Mouse (Mus musculus) gastrocnemius, postnatal 25 days (tissue): Measurements from ENCODE around the gene Tepsin. TPM values are rescaled to one million over a fixed set of nuclear protein-coding genes. Genes with fewer than 3 reads are reported as not detected.

ENCODE experiments used
- DNase-seq: peaks from one replicate; pipeline ENCODE4 v3.0.0; 2022
- long read RNA-seq, 2 experiments: library from polyadenylated mRNA; stranded (forward); transcript quantifications; one replicate each; pipeline ENCODE4 v2.0.0; 2021
- total RNA-seq, 2 experiments: library from RNA; stranded (reverse); gene quantifications; 1 replicate in 1 of 2; 2 replicates in 1 of 2; pipeline ENCODE4 v1.2.3; 2021

Gene Tepsin
- 1 to 10 TPM; 5.2 to 5.5 TPM for total RNA-seq
- long read RNA-seq, experiment 1, partial matches to known transcripts: 1 of 5 reads
- long read RNA-seq, experiment 1, other reads (novel, unspliced or antisense): 3 of 5 reads
- long read RNA-seq, experiment 2, transcript Tepsin-202 (13 exons, 2,770 nt): major isoform, 5 of 10 reads
- long read RNA-seq, experiment 2, partial matches to known transcripts: 0 of 10 reads
- long read RNA-seq, experiment 2, other reads (novel, unspliced or antisense): 5 of 10 reads

- DNase-seq: peak; percentile 99
Measured at GRCm38 (mm10) chr11:120098588-120099511, at the start of gene Tepsin, which contains the start of gene Ndufaf8. TSS of gene Tepsin (minus strand) at chr11:120098731. TSS of gene Ndufaf8 (plus strand) at chr11:120098928.

- DNase-seq: no peak
Measured at GRCm38 (mm10) chr11:120143708-120144497, 45.4 kb upstream of the Tepsin start.

- DNase-seq: peak; percentile 54
Measured at GRCm38 (mm10) chr11:120142601-120143051, 44.1 kb upstream of the Tepsin start.

- DNase-seq: peak; percentile 42
Measured at GRCm38 (mm10) chr11:120140255-120140654, 41.7 kb upstream of the Tepsin start.

- no peak for DNase-seq
Measured at GRCm38 (mm10) chr11:120139309-120139731, 40.8 kb upstream of the Tepsin start.

GRCm38 (mm10) chr11:120137625-120138004 is 39.1 kb upstream of the Tepsin start:
- peak; percentile 59 for DNase-seq

- no peak for DNase-seq
Measured at GRCm38 (mm10) chr11:120136796-120137624, 38.5 kb upstream of the Tepsin start.

- DNase-seq: no peak
Measured at GRCm38 (mm10) chr11:120136195-120136594, 37.7 kb upstream of the Tepsin start.

- no peak for DNase-seq
Measured at GRCm38 (mm10) chr11:120134847-120135530, 36.5 kb upstream of the Tepsin start.

GRCm38 (mm10) chr11:120134148-120134547 is 35.6 kb upstream of the Tepsin start:
- no peak for DNase-seq

GRCm38 (mm10) chr11:120129281-120129680 is 30.8 kb upstream of the Tepsin start:
- DNase-seq: no peak

GRCm38 (mm10) chr11:120126845-120127244 is 28.3 kb upstream of the Tepsin start:
- no peak for DNase-seq

GRCm38 (mm10) chr11:120122126-120122525 is 23.6 kb upstream of the Tepsin start:
- no peak for DNase-seq

- DNase-seq: no peak
Measured at GRCm38 (mm10) chr11:120120642-120121420, 22.3 kb upstream of the Tepsin start.

- no peak for DNase-seq
Measured at GRCm38 (mm10) chr11:120119936-120120541, 21.5 kb upstream of the Tepsin start.

GRCm38 (mm10) chr11:120119108-120119507 is 20.6 kb upstream of the Tepsin start:
- no peak for DNase-seq

- DNase-seq: no peak
Measured at GRCm38 (mm10) chr11:120117626-120118025, 19.1 kb upstream of the Tepsin start.

- no peak for DNase-seq
Measured at GRCm38 (mm10) chr11:120114488-120115215, 16.1 kb upstream of the Tepsin start.

GRCm38 (mm10) chr11:120112136-120112535 is 13.6 kb upstream of the Tepsin start:
- no peak for DNase-seq
